Mouse (Mus musculus): Measurements from ENCODE around the gene Ifng. TPM values are rescaled to one million over a fixed set of nuclear protein-coding genes. Genes with fewer than 3 reads are reported as not detected.
"Not testable (repeated sequence)": the region's sequence is repeated elsewhere in the genome, so short reads cannot be mapped to it uniquely, and the experiment has no call there.

The Ifng gene
- 0.49 and 0.58 TPM in 2 replicates for total RNA-seq (2017)

- no peak for ATAC-seq (ENCODE audit: extremely low read depth, insufficient number of reproducible peaks, low FRiP score, poor library complexity, severe bottlenecking)
These were observed at the start of gene Ifng for GRCm38 (mm10) chr10:118440742-118441240. TSS of gene Ifng (plus strand) at chr10:118441046.

GRCm38 (mm10) chr10:118399917-118400316 is 40.9 kb upstream of the Ifng start:
- no peak for ATAC-seq (ENCODE audit: extremely low read depth, insufficient number of reproducible peaks, low FRiP score, poor library complexity, severe bottlenecking)

- peak; percentile 92 for ATAC-seq (ENCODE audit: extremely low read depth, insufficient number of reproducible peaks, low FRiP score, poor library complexity, severe bottlenecking)
These were observed 34.2 kb upstream of the Ifng start for GRCm38 (mm10) chr10:118406463-118407221.

- peak; percentile 83 for ATAC-seq (ENCODE audit: extremely low read depth, insufficient number of reproducible peaks, low FRiP score, poor library complexity, severe bottlenecking)
These were observed 29.5 kb upstream of the Ifng start for GRCm38 (mm10) chr10:118411377-118411776.

- no peak for ATAC-seq (ENCODE audit: extremely low read depth, insufficient number of reproducible peaks, low FRiP score, poor library complexity, severe bottlenecking)
These were observed 28.1 kb upstream of the Ifng start for GRCm38 (mm10) chr10:118412774-118413173.

- peak; percentile 96 for ATAC-seq (ENCODE audit: extremely low read depth, insufficient number of reproducible peaks, low FRiP score, poor library complexity, severe bottlenecking)
These were observed 21.8 kb upstream of the Ifng start for GRCm38 (mm10) chr10:118419000-118419425.

- ATAC-seq (ENCODE audit: extremely low read depth, insufficient number of reproducible peaks, low FRiP score, poor library complexity, severe bottlenecking) = no peak
These were observed 19.9 kb upstream of the Ifng start for GRCm38 (mm10) chr10:118420896-118421295.

- no peak for ATAC-seq (ENCODE audit: extremely low read depth, insufficient number of reproducible peaks, low FRiP score, poor library complexity, severe bottlenecking)
These were observed 5.3 kb upstream of the Ifng start for GRCm38 (mm10) chr10:118435501-118435900.

- peak; percentile 73; the same call in 1 of the 2 replicates for ATAC-seq (ENCODE audit: extremely low read depth, insufficient number of reproducible peaks, low FRiP score, poor library complexity, severe bottlenecking)
These were observed 1.1 kb downstream of the Ifng start for GRCm38 (mm10) chr10:118441898-118442297.

- no peak for ATAC-seq (ENCODE audit: extremely low read depth, insufficient number of reproducible peaks, low FRiP score, poor library complexity, severe bottlenecking)
These were observed 2.2 kb downstream of the Ifng start for GRCm38 (mm10) chr10:118442999-118443398.

- no peak for ATAC-seq (ENCODE audit: extremely low read depth, insufficient number of reproducible peaks, low FRiP score, poor library complexity, severe bottlenecking)
These were observed 4.2 kb downstream of the Ifng start for GRCm38 (mm10) chr10:118445021-118445420.

GRCm38 (mm10) chr10:118445502-118445901 is 4.7 kb downstream of the Ifng start:
- ATAC-seq (ENCODE audit: extremely low read depth, insufficient number of reproducible peaks, low FRiP score, poor library complexity, severe bottlenecking) = no peak

- ATAC-seq (ENCODE audit: extremely low read depth, insufficient number of reproducible peaks, low FRiP score, poor library complexity, severe bottlenecking) = no peak
These were observed 5.1 kb downstream of the Ifng start for GRCm38 (mm10) chr10:118445978-118446377.

GRCm38 (mm10) chr10:118451747-118452146 is 10.9 kb downstream of the Ifng start:
- ATAC-seq (ENCODE audit: extremely low read depth, insufficient number of reproducible peaks, low FRiP score, poor library complexity, severe bottlenecking) = no peak

GRCm38 (mm10) chr10:118458729-118459128 is 17.9 kb downstream of the Ifng start:
- no peak for ATAC-seq (ENCODE audit: extremely low read depth, insufficient number of reproducible peaks, low FRiP score, poor library complexity, severe bottlenecking)

- peak; percentile 55; the same call in 1 of the 2 replicates for ATAC-seq (ENCODE audit: extremely low read depth, insufficient number of reproducible peaks, low FRiP score, poor library complexity, severe bottlenecking)
These were observed 20.4 kb downstream of the Ifng start for GRCm38 (mm10) chr10:118461126-118461767.

GRCm38 (mm10) chr10:118466481-118466880 is 25.6 kb downstream of the Ifng start:
- no peak for ATAC-seq (ENCODE audit: extremely low read depth, insufficient number of reproducible peaks, low FRiP score, poor library complexity, severe bottlenecking)

GRCm38 (mm10) chr10:118469047-118469446 is 28.2 kb downstream of the Ifng start:
- peak; percentile 65 for ATAC-seq (ENCODE audit: extremely low read depth, insufficient number of reproducible peaks, low FRiP score, poor library complexity, severe bottlenecking)

- peak; percentile 53 for ATAC-seq (ENCODE audit: extremely low read depth, insufficient number of reproducible peaks, low FRiP score, poor library complexity, severe bottlenecking)
These were observed 29.6 kb downstream of the Ifng start for GRCm38 (mm10) chr10:118470296-118470957.

- not testable (repeated sequence) for ATAC-seq (ENCODE audit: extremely low read depth, insufficient number of reproducible peaks, low FRiP score, poor library complexity, severe bottlenecking)
These were observed 32.0 kb downstream of the Ifng start for GRCm38 (mm10) chr10:118472846-118473245.
